Comparison of ENCODE assay signal across 10 mouse cellular contexts in genomic region chr1:33946601-33947395, GRCm38 (mm10). TPM values are rescaled to one million over a fixed set of nuclear protein-coding genes. Genes with fewer than 3 reads are reported as not detected.
DNase-seq lines count a peak whose midpoint lies in the region; ATAC-seq and TF ChIP-seq lines count a peak whose summit lies in the region.
"Had no signal": no experiment of that assay in that cellular context is flagged by ENCODE, and none has a peak within 500 bp of the region (broad histone marks: within the 10 kb centered on the region; RNA-seq: fewer than 3 reads in every experiment).

No protein-coding gene starts in this region.

- no peaks in the 10 kb centered on the region for H3K36me3 ChIP-seq in forebrain, embryonic 11.5 days (ENCODE audit: control insufficient read depth, insufficient read depth, low read length)
- H3K36me3 ChIP-seq in forebrain, embryonic 10.5 days (replicated peaks) = no peaks in the 10 kb centered on the region
- H3K36me3 ChIP-seq: stomach, embryonic 15.5 days had no signal

- no peaks in the 10 kb centered on the region for H3K4me1 ChIP-seq in forebrain, embryonic 11.5 days (replicated peaks; ENCODE audit: control insufficient read depth, insufficient read depth, low read length)
- H3K4me1 ChIP-seq in forebrain, embryonic 10.5 days = no peaks in the 10 kb centered on the region
- peaks cover 36% of the 10 kb centered on the region for H3K4me1 ChIP-seq in cerebellum, adult 2 months (ENCODE audit: control insufficient read depth, insufficient read depth, low read length)
- H3K4me1 ChIP-seq: stomach, embryonic 15.5 days had no signal

- no peak overlapping the region; the same call in 1 of the 2 replicates for H3K9ac ChIP-seq in forebrain, embryonic 11.5 days (ENCODE audit: low read length)
- H3K9ac ChIP-seq: liver, embryonic 14.5 days; stomach, embryonic 15.5 days had no signal

- intact Hi-C loops in gastrocnemius, postnatal 36 days (cut with DNase I) = no loop called here

- no peak for TF ChIP-seq CTCF in cerebellum, adult 2 months (IDR thresholded peaks at IDR 0.05; ENCODE audit: borderline replicate concordance, insufficient read depth, low read depth, low read length)

- peak; percentile 30 for DNase-seq in forebrain, embryonic 11.5 days (ENCODE audit: low spot score)
- DNase-seq in forebrain, embryonic 10.5 days (ENCODE audit: extremely low spot score, low spot score) = no peak
- peak; percentile 85 to 93 for DNase-seq in cerebellum, adult 2 months
- DNase-seq in heart, adult 9 months (ENCODE audit: low spot score in 2 of 2) = peak; percentile 46 to 54
- peak; percentile 72 for DNase-seq in left cerebral cortex, adult 9 months (ENCODE audit: low spot score in 2 of 2)
- DNase-seq in telencephalon, adult 2 months (ENCODE audit: low read depth, low spot score) = peak; percentile 92
- DNase-seq in spleen, postnatal 4 days (ENCODE audit: low spot score in 2 of 2) = no peak
- DNase-seq in gastrocnemius, postnatal 36 days = no peak

- WGBS in forebrain, embryonic 11.5 days = 87% methylated on average over 12 of the region's 12 CpGs
- 90% methylated on average over 12 of the region's 12 CpGs for WGBS in forebrain, embryonic 10.5 days
- WGBS in cerebellum, adult 2 months = 17% methylated on average over 12 of the region's 12 CpGs

- no peaks in the 10 kb centered on the region for H3K9me3 ChIP-seq in forebrain, embryonic 11.5 days (ENCODE audit: control insufficient read depth, low read length)
- no peaks in the 10 kb centered on the region for H3K9me3 ChIP-seq in forebrain, embryonic 10.5 days
- H3K9me3 ChIP-seq: stomach, embryonic 15.5 days had no signal

- no peaks in the 10 kb centered on the region for H3K27me3 ChIP-seq in forebrain, embryonic 11.5 days (ENCODE audit: control insufficient read depth, insufficient read depth, low read length)
- no peaks in the 10 kb centered on the region for H3K27me3 ChIP-seq in forebrain, embryonic 10.5 days (ENCODE audit: poor library complexity, severe bottlenecking)
- H3K27me3 ChIP-seq in cerebellum, adult 2 months (ENCODE audit: control insufficient read depth, insufficient read depth, low read length) = no peaks in the 10 kb centered on the region
- H3K27me3 ChIP-seq: stomach, embryonic 15.5 days had no signal

- no peak overlapping the region for H3K4me2 ChIP-seq in forebrain, embryonic 11.5 days (ENCODE audit: low read depth, low read length, severe bottlenecking)
- H3K4me2 ChIP-seq: stomach, embryonic 15.5 days had no signal

- no peak overlapping the region for H3K27ac ChIP-seq in forebrain, embryonic 11.5 days (ENCODE audit: low read depth, low read length)
- H3K27ac ChIP-seq in forebrain, embryonic 10.5 days = no peak overlapping the region
- H3K27ac ChIP-seq in cerebellum, adult 2 months (ENCODE audit: insufficient read depth, low read length) = peak overlapping the region; percentile 89
- H3K27ac ChIP-seq: liver, embryonic 14.5 days; stomach, embryonic 15.5 days had no signal

- no peak for ATAC-seq in forebrain, embryonic 11.5 days (replicated peaks; ENCODE audit: low FRiP score)

- no peak overlapping the region for H3K4me3 ChIP-seq in forebrain, embryonic 11.5 days (ENCODE audit: low read depth, low read length)
- H3K4me3 ChIP-seq in forebrain, embryonic 10.5 days = no peak overlapping the region
- H3K4me3 ChIP-seq in cerebellum, adult 2 months (replicated peaks; ENCODE audit: insufficient read depth, low read depth, low read length) = no peak overlapping the region
- H3K4me3 ChIP-seq: stomach, embryonic 15.5 days had no signal

- TF ChIP-seq POLR2A in cerebellum, adult 2 months (IDR thresholded peaks at IDR 0.05; ENCODE audit: borderline replicate concordance, insufficient read depth, low read length) = no peak

RNA-seq across cellular contexts. Expression of gene Dst, which starts 38.8 kb away (rescaled TPM):
- polyA plus RNA-seq in forebrain, embryonic 11.5 days (2014; fragmentation: Nextera tagmentation; extraction: Ambion mirVana) = 25.3 and 26.3 TPM in 2 replicates
- polyA plus RNA-seq in forebrain, embryonic 10.5 days (2016; fragmentation: Nextera tagmentation; extraction: Ambion mirVana) = 11.3 and 11.9 TPM in 2 replicates
- 143 and 148 TPM in 2 replicates for polyA plus RNA-seq in cerebellum, adult 2 months (2012; rRNA removed)
- total RNA-seq in gastrocnemius, postnatal 36 days (2021) = 100 to 1,000 TPM; 215 to 242 TPM

RNA-seq across cellular contexts. Expression of gene Bend6, which starts 39.2 kb away (rescaled TPM):
- 2.4 and 3.0 TPM in 2 replicates for polyA plus RNA-seq in forebrain, embryonic 11.5 days (2014; fragmentation: Nextera tagmentation; extraction: Ambion mirVana)
- 1.5 and 2.0 TPM in 2 replicates for polyA plus RNA-seq in forebrain, embryonic 10.5 days (2016; fragmentation: Nextera tagmentation; extraction: Ambion mirVana)
- 276 and 283 TPM in 2 replicates for polyA plus RNA-seq in cerebellum, adult 2 months (2012; rRNA removed)
- total RNA-seq in gastrocnemius, postnatal 36 days (2021) = 1 to 10 TPM; 1.1 to 1.3 TPM

Comparison
In these comparisons a context has a peak if more than half of its experiments do, and no peak if none do; other contexts are left out.
1. DNase-seq: peak in forebrain, embryonic 11.5 days (single experiment), cerebellum, adult 2 months (2 of 2), heart, adult 9 months (2 of 2), left cerebral cortex, adult 9 months (2 of 2) and telencephalon, adult 2 months (single experiment); none in forebrain, embryonic 10.5 days (single experiment), spleen, postnatal 4 days (0 of 2) and gastrocnemius, postnatal 36 days (0 of 2).
2. RNA of gene Bend6, which starts 39.2 kb away (polyA plus RNA-seq): 276 to 283 TPM in cerebellum, adult 2 months; 2.4 to 3.0 TPM in forebrain, embryonic 11.5 days and 1.5 to 2.0 TPM in forebrain, embryonic 10.5 days; every median in the first group is over 10 times any median in the second.